Mouse (Mus musculus) bone marrow, adult 2 months (tissue): Measurements from ENCODE around the gene Wdpcp.

Experiments
- CTCF ChIP-seq: fragments of 200-500 bp; IDR thresholded peaks from 2 replicates; pipeline ENCODE4 v1.5.1; 2011; ENCODE audit warnings: low read length, control low read depth; ENCODE audit not compliant: control insufficient read depth, insufficient read depth
- POLR2A ChIP-seq: fragments of 200-500 bp; IDR thresholded peaks from 2 replicates; pipeline ENCODE4 v1.6.1; 2011; ENCODE audit warnings: low read depth, mild to moderate bottlenecking, control low read depth, low read length, borderline replicate concordance; ENCODE audit not compliant: control insufficient read depth

DNA sequence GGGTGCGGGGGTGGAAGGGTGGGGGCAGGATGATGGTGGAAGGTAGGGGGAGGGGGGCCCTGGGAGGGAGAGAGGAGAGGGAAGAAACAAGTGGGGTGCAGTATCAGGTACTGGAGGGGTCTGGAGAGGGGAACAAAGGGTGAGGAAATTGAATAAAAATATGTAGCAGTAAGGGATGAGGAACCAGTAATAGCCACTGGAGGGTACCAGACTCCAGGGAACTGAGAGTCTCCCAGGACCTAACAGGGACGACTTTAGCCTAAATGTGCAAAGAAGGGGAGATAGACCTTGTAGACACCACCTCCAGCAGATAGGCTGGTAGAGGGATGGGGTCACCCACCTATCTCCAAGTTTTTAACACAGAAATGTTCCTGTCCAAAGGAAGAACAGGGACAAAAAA is 105.0 kb downstream of the Wdpcp start:
- TF ChIP-seq CTCF (no peak), POLR2A (no peak)
